Mouse (Mus musculus) ES-Bruce4 (cell line): Measurements from ENCODE around the gene Dlg4.

Source experiments
- CTCF ChIP-seq: IDR thresholded peaks from one replicate; pipeline ENCODE4 v1.8.1; 2011; ENCODE audit warnings: low read depth, low read length
- POLR2A ChIP-seq: IDR thresholded peaks from one replicate; pipeline ENCODE4 v1.8.1; 2011; ENCODE audit warnings: low read length; ENCODE audit not compliant: insufficient read depth

DNA sequence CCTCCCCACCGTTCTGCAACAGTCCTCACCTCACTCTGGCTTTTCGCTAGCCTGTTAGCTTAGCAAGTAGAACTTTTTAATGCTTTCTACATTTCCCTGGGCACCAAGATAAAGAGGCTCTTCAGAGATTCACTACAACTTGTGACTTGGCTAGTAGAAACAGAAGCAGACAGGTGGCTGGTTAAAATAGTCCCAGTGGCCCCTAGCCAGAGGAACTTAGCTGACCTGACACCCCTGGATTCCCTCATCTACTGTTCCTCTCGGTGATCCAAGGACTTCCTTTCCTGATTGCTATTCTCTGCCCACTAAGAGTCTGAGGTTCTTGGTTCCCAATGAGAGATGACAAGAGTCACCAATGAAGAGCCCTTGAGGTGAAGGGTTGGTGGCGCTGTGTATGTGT, 33.4 kb upstream of the Dlg4 start:
- TF ChIP-seq CTCF (no peak), POLR2A (no peak)
